Mouse (Mus musculus): ENCODE results near the gene Trim11. TPM values are rescaled to one million over a fixed set of nuclear protein-coding genes. Genes with fewer than 3 reads are reported as not detected.
"Not testable (repeated sequence)": the region's sequence is repeated elsewhere in the genome, so short reads cannot be mapped to it uniquely, and the experiment has no call there.

Trim11 gene
- polyA plus RNA-seq, 1 experiment: 3.8 TPM

DNA sequence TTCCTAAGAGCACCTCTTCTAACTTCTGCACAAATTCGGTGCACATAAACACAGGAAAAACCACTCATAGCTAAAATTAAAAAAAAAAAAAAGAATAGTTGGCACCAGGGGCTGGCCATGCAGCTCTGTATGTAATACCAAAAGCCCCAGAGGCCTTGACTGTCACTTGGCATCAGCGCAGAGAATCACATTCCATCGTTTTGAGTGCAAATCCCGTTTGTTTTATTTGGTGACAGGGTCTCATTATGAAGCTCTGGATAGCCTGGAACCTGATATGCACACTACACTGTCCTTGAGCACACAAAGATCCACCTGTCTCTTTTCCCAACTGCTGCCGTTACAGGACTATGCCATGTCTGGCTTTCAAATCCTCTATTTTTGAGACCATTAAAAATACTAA is 26.7 kb upstream of the Trim11 start:
- Histone ChIP-seq H3K4me3 (ENCODE audit: insufficient read depth, low read depth, low read length) (no peak overlapping the region), H3K4me1 (ENCODE audit: control insufficient read depth, insufficient read depth, insufficient read length, low read length) (peaks cover 2% of the 10 kb centered on the region; the same call in 1 of the 2 replicates), H3K27ac (replicated peaks; ENCODE audit: low read depth, low read length) (no peak overlapping the region)

DNA sequence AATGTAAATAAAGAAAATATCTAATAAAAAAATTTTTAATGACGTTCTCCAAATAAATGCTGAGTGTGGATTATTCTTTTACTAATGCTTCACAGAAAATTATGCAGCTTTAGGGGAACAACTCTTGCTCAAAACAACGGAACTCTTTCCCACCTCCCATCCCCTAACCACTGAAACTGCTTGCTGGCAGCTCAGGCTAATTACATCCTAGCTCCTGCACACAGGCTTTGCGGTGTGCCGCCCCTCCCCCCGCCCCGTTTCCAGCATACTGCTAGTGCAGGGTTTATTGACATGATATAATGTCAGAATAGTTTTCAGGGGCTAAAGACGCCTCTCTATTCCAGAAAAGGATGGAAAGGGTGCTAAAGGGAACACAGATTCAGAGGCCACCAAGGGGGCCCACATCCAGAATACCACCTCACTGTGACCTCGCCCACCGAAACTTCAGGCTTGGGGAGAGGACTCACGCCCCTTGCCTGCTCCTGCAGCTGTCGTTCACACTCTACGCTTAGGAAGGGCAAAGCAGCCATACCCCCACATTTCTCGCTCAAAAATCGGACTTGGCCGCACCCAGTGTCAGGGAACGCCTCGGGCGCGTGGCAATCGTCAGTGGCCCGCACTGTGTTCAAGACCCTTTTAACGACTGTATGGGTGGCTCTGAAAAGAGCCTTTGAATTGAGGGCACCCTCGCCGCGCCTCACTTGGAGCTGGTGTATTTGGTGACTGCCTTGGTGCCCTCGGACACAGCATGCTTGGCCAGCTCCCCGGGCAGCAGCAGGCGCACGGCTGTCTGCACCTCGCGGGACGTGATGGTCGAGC is 24.3 kb upstream of the Trim11 start:
- H3K4me1 ChIP-seq (ENCODE audit: control insufficient read depth, insufficient read depth, insufficient read length, low read length): peaks cover 8% of the 10 kb centered on the region; the same call in 1 of the 2 replicates
- 0 out of 2 replicates have a peak overlapping the region, but pooled peaks have one; percentile 30 for H3K27ac ChIP-seq (replicated peaks; ENCODE audit: low read depth, low read length)
- H3K4me3 ChIP-seq (ENCODE audit: insufficient read depth, low read depth, low read length): peak overlapping the region; percentile 76

DNA sequence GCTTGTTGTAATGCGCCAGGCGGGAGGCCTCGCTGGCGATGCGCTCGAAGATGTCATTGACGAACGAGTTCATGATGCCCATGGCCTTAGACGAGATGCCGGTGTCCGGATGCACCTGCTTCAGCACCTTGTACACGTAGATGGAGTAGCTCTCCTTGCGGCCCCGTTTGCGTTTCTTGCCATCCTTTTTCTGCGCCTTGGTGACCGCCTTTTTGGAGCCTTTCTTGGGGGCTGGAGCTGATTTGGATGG is 23.8 kb upstream of the Trim11 start:
- H3K4me1 ChIP-seq (ENCODE audit: control insufficient read depth, insufficient read depth, insufficient read length, low read length): not testable (repeated sequence)
- H3K27ac ChIP-seq (replicated peaks; ENCODE audit: low read depth, low read length): peak overlapping the region; percentile 76
- peak overlapping the region; percentile 76 for H3K4me3 ChIP-seq (ENCODE audit: insufficient read depth, low read depth, low read length)

DNA sequence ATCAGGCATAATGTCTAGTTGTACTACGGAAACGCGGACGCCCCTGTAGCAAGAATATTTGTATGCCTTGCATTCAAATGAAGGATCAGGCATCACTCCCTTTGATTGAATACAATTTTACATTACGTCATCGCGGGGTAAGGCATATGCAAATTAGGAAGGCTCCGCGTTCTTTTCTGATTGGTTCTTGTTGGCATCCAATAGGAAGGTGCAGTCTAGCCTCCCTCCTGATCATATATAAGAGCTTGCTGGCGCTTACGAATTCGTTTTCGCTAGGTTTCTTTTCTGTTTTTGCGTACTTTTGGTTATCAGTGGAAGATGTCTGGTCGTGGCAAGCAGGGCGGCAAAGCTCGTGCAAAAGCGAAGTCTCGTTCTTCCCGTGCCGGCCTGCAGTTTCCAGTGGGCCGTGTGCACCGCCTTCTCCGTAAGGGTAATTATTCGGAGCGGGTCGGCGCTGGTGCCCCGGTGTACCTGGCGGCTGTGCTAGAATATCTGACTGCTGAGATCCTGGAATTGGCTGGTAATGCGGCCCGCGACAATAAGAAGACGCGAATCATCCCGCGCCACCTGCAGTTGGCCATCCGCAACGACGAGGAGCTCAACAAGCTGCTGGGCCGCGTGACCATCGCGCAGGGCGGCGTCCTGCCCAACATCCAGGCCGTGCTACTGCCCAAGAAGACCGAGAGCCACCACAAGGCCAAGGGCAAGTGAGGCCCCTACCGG is 23.3 kb upstream of the Trim11 start, which contains the start of the genes Hist3h2a and Trim17:
Hist3h2a (plus strand) TSS at position 266 of the 723 bp plus-strand sequence.
Trim17 (plus strand) TSS at position 266 of the 723 bp plus-strand sequence.
- peak within 1 kb of the TSS; percentile 91 for H3K4me3 ChIP-seq (ENCODE audit: insufficient read depth, low read depth, low read length)
- H3K27ac ChIP-seq (replicated peaks; ENCODE audit: low read depth, low read length): peak within 1 kb of the TSS; percentile 84
- peaks cover 8% of the 10 kb centered on the region; the same call in 1 of the 2 replicates for H3K4me1 ChIP-seq (ENCODE audit: control insufficient read depth, insufficient read depth, insufficient read length, low read length)

DNA sequence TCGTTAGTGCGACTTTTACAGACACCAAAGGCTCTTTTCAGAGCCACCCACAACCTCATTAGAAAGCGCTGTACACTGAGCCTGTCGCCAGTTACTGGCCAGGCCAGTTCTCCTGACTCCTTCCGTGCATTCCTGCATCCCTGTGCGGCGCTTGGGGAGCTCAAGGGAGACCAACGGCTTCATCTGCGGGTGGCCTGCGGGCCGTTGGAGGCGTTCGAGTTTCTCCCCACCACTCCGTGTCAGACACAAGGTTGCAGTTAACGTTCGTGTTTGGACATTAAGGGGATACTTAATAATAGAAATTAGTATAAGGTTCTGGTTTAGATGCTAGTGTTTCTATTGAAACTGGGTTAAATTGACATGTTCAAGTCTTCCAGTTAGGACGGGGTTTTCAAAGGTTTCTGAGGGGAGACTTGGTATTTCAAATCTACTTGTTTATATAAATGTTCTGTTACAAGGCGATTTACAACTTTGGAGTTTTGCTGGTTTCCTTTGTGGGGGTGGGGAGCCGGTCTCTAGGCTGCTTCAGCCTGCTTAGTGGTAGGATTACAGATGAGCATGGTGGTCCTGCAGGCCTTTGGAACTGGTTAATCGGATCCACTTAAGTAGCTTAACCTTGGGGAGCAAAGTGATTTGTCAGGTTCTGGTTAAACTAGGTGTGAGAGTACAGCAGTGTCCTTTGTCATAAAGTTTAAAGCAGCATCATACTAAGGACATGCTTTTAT is 22.6 kb upstream of the Trim11 start:
- peaks cover 8% of the 10 kb centered on the region; the same call in 1 of the 2 replicates for H3K4me1 ChIP-seq (ENCODE audit: control insufficient read depth, insufficient read depth, insufficient read length, low read length)
- peak overlapping the region; percentile 91 for H3K4me3 ChIP-seq (ENCODE audit: insufficient read depth, low read depth, low read length)
- H3K27ac ChIP-seq (replicated peaks; ENCODE audit: low read depth, low read length): peak overlapping the region; percentile 84

DNA sequence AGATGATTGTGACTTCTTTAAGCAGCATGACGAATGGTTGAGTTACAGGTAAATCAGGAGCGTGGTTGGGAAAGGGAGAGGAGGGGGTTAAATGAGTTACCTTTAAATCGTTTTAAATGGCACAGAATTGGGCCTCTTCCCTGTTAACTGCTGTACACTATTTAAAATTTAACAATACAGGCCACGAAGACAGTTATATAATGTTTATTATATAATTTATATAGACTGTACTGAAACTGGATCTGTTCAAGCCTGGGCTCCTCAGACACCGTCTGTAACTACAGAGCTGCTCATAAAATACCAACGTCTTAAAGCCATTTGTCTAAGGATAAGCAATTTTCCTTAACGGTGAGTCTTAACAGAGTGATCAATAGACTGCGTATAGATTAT is 22.0 kb upstream of the Trim11 start:
- no peak overlapping the region for H3K27ac ChIP-seq (replicated peaks; ENCODE audit: low read depth, low read length)
- H3K4me3 ChIP-seq (ENCODE audit: insufficient read depth, low read depth, low read length): peak overlapping the region; percentile 91
- peaks cover 8% of the 10 kb centered on the region; the same call in 1 of the 2 replicates for H3K4me1 ChIP-seq (ENCODE audit: control insufficient read depth, insufficient read depth, insufficient read length, low read length)

DNA sequence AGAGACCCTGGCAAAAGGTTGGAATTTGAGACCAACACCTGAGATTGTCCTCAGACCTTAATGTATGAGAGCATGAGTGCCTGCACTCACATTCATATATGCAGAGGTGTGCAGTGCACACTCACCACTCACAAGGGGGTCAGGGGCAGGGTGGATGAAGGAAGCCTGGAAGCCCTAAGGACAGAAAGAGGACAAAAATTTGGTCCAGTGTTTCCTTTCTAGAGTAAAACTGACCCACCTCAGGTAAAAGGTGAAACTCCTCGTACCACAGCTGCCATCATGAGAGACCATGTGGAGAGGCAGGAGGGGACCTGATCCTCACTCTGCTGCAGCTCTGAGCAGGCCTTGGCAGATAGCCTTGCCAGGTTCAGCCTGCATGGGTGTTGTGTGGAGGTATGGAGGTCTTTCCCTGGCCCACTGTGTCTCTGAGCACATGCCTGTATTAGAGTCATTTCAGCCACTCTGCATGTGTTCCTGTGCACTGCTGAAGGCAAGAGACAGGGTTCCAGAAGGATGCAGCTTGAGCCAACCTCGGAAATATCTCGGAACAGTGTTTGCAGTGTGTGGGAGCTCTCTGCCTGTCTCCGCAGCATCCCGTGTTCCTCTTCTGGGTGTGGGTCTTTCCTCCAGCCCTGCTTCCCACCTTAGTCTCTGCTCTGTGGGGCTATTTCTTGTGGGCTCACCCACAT is 20.5 kb upstream of the Trim11 start:
- Histone ChIP-seq H3K4me3 (ENCODE audit: insufficient read depth, low read depth, low read length) (peak overlapping the region; percentile 9; the same call in 1 of the 2 replicates), H3K4me1 (ENCODE audit: control insufficient read depth, insufficient read depth, insufficient read length, low read length) (peaks cover 8% of the 10 kb centered on the region; the same call in 1 of the 2 replicates), H3K27ac (replicated peaks; ENCODE audit: low read depth, low read length) (no peak overlapping the region)

DNA sequence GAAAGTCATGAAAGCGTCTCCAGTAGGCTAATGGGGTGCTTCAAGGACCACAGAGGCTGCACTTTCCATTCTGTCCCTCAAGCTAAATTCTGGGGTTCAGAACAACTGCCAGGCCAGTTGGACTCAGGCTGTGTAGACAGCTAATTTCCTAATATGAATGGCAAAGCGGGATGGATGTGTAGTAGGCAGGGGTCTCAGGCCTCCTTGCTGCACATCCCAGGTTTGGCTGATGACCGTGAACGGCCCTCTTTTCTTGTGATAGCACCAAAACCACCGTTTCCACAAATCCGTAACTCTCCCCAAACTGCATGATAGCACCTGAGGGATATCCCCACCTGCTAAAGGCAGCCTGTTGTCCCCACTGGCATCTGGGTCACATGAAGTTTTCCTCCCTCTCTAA is 19.4 kb upstream of the Trim11 start:
- Histone ChIP-seq H3K4me1 (ENCODE audit: control insufficient read depth, insufficient read depth, insufficient read length, low read length) (peaks cover 8% of the 10 kb centered on the region; the same call in 1 of the 2 replicates), H3K4me3 (ENCODE audit: insufficient read depth, low read depth, low read length) (no peak overlapping the region), H3K27ac (replicated peaks; ENCODE audit: low read depth, low read length) (no peak overlapping the region)

DNA sequence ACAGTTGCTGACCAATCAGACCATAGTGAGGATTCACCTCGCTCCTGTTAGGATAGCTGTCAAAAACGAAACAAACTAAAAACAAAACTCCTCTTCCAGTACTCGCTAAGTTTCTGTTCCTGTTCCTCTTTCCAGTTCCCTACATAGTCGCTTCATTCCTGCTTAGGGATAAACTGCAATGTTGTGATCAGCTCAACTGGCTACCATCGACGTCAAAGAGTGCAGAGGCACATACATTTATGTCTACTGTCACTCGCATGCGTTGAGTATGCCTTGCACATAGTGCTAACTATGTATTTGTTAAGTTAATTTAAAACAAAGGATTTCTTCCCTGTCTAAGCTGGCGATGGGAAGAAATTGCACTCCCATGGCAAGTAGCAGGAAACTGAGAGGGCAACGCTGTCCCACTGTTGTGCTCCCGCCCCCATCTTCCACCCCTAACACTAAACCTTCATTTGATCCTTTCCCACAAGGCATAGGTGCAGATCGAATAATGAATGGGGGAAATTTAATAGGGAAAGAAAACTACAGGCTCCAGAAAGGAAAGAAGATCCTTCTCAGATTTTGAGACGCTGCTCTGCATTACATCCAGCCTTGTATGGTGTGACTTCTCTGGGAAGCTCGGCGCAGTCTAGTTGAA is 18.6 kb upstream of the Trim11 start:
- 0 out of 2 replicates have a peak overlapping the region, but pooled peaks have one; percentile 1 for H3K4me3 ChIP-seq (ENCODE audit: insufficient read depth, low read depth, low read length)
- H3K4me1 ChIP-seq (ENCODE audit: control insufficient read depth, insufficient read depth, insufficient read length, low read length): peaks cover 8% of the 10 kb centered on the region; the same call in 1 of the 2 replicates
- 0 out of 2 replicates have a peak overlapping the region, but pooled peaks have one; percentile 43 for H3K27ac ChIP-seq (replicated peaks; ENCODE audit: low read depth, low read length)

DNA sequence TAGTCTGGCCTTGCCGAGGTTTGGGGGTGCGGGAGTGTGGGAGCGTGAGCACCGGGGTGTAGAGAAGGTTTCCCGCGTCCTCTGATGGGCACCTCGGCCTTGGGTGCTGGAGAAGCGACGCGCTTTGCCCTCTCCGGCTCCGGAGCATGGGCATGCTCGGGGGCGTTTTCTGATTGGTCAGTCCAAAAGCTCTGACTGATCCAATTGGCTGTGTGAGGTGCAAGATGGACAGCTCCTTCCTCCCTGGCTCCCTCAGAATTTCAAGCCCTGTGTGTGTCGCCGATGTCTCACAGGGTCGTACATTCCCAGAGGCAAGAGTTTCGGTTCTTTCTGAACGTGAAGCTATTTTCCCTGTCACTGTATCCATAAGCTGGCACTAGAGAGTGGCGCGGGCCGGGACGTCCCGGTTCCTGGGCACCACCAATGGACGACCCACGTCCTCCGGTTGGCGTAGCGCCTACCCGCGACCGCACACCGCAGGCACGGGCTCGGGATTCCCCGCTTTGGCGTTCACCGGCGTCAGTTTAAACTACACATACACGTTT is 17.9 kb upstream of the Trim11 start:
- Histone ChIP-seq H3K4me1 (ENCODE audit: control insufficient read depth, insufficient read depth, insufficient read length, low read length) (peaks cover 8% of the 10 kb centered on the region; the same call in 1 of the 2 replicates), H3K27ac (replicated peaks; ENCODE audit: low read depth, low read length) (no peak overlapping the region), H3K4me3 (ENCODE audit: insufficient read depth, low read depth, low read length) (peak overlapping the region; percentile 90)

DNA sequence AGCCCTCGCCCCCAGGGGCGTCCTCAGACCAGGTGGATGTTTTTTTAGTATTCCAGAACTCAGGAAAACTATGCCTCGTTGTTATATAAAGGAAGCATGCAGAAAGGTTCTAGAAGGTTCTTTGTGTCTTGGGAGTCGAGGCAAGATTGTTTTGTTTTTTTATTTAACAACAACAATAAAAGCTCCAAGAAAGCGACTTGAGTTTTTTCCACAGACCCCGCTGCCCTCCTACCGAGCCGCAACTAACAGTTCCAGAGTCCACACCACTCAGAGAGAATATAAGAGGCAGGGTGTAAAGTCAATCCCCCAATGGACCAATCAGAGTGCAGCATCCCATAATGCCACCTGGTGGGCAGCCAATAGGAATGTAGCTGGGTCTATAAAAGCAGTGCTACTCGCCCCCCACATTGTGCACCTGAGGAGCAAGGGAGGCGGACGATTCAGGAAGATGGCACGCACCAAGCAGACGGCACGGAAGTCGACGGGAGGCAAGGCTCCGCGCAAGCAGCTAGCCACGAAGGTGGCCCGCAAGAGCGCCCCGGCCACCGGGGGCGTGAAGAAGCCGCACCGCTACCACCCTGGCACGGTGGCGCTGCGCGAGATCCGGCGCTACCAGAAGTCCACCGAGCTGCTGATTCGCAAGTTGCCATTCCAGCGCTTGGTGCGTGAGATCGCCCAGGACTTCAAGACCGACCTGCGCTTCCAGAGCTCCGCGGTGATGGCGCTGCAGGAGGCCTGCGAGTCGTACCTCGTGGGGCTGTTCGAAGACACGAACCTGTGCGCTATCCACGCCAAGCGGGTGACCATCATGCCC is 16.3 kb upstream of the Trim11 start:
- no peak overlapping the region for H3K4me3 ChIP-seq (ENCODE audit: insufficient read depth, low read depth, low read length)

DNA sequence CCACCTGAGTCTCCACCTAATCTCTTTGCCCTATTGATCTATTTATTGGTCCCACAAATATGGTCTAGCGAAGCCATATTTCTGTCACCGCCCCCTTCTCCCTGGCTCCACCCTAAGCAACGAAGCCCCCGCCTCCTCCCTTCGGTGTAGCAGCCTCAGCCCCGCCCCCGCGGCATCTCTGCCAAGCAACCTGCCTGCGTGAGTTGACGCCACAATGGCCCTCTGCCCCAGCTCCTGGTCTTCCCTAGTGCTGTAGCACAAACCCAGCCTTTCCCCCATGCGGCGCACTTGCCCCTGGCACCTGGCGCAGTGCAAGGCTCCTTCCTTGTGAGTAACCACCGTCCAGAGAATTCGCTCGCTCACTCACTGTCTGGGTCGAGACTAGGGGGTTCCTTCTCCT is 14.3 kb upstream of the Trim11 start:
- H3K4me1 ChIP-seq (ENCODE audit: control insufficient read depth, insufficient read depth, insufficient read length, low read length): no peaks in the 10 kb centered on the region
- H3K4me3 ChIP-seq (ENCODE audit: insufficient read depth, low read depth, low read length): no peak overlapping the region
- no peak overlapping the region for H3K27ac ChIP-seq (replicated peaks; ENCODE audit: low read depth, low read length)

More for the DNA sequence above, 16.3 kb upstream of the Trim11 start:
- Histone ChIP-seq H3K27ac (replicated peaks; ENCODE audit: low read depth, low read length) (no peak overlapping the region), H3K4me1 (ENCODE audit: control insufficient read depth, insufficient read depth, insufficient read length, low read length) (peaks cover 8% of the 10 kb centered on the region; the same call in 1 of the 2 replicates)

DNA sequence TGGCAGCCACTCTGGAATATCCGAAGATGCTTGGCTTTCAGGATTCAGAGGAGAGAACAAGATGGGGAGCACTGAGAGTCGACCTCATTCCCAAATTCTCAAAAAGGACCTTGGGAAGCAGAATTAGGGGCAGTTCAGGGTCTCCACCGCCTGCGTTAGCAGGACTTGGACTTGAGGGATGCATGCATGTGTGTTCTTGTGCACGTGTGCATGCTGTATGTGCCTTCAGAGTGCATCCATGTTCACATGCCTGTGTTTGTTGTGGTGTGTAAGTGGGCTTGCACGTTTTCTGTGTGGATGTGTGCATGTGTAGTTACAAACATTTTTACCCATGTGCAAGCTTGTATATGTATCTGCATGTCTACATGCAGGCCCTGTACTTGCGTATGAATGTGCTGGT is 13.7 kb upstream of the Trim11 start:
- H3K4me3 ChIP-seq (ENCODE audit: insufficient read depth, low read depth, low read length): no peak overlapping the region
- no peak overlapping the region for H3K27ac ChIP-seq (replicated peaks; ENCODE audit: low read depth, low read length)
- H3K4me1 ChIP-seq (ENCODE audit: control insufficient read depth, insufficient read depth, insufficient read length, low read length): no peaks in the 10 kb centered on the region

Measured in brown adipose tissue, adult 24 weeks (tissue).